Mouse (Mus musculus) midbrain, postnatal 0 days (tissue): ENCODE results near the gene Gm21541. TPM values are rescaled to one million over a fixed set of nuclear protein-coding genes. Genes with fewer than 3 reads are reported as not detected.
"Not testable (repeated sequence)": the region's sequence is repeated elsewhere in the genome, so short reads cannot be mapped to it uniquely, and the experiment has no call there.

Experiments used
- ATAC-seq: fragments of 200-750 bp; cut with Nextera tagmentation; 2 replicates; pipeline ENCODE4 v1.8.0; 2017; ENCODE audit warnings: moderate number of reproducible peaks, mild to moderate bottlenecking, moderate TSS enrichment, moderate library complexity; ENCODE audit not compliant: low FRiP score
- DNase-seq: peaks from one replicate; pipeline ENCODE4 v3.0.0-alpha.2; 2015; ENCODE audit warnings: low spot score
- H3K27ac ChIP-seq: fragments of 300-500 bp; sonication (generic); 2 replicates; pipeline ENCODE4 v1.5.1; 2014; ENCODE audit warnings: low read depth, mild to moderate bottlenecking, low read length, mixed read lengths
- H3K27me3 ChIP-seq: fragments of 300-500 bp; sonication (generic); 2 replicates; pipeline ENCODE4 v1.6.1; 2014; ENCODE audit warnings: low read length, control low read depth, mixed read lengths; ENCODE audit not compliant: insufficient read depth
- H3K36me3 ChIP-seq: fragments of 300-500 bp; sonication (generic); 2 replicates; pipeline ENCODE4 v1.6.1; 2014; ENCODE audit warnings: low read length, control low read depth, mixed read lengths; ENCODE audit not compliant: insufficient read depth
- H3K4me1 ChIP-seq: fragments of 300-500 bp; sonication (generic); 2 replicates; pipeline ENCODE4 v1.6.1; 2014; ENCODE audit warnings: mild to moderate bottlenecking, control low read depth, antibody characterized with exemption, low read length, mixed read lengths; ENCODE audit not compliant: insufficient read depth
- H3K4me2 ChIP-seq: fragments of 300-500 bp; sonication (generic); 2 replicates; pipeline ENCODE4 v1.6.1; 2014; ENCODE audit warnings: low read depth, mild to moderate bottlenecking, low read length, mixed read lengths; ENCODE audit not compliant: poor library complexity, severe bottlenecking
- H3K4me3 ChIP-seq: fragments of 300-500 bp; sonication (generic); 2 replicates; pipeline ENCODE4 v1.5.1; 2014; ENCODE audit warnings: low read depth, mild to moderate bottlenecking, low read length, moderate library complexity
- H3K9ac ChIP-seq: fragments of 300-500 bp; sonication (generic); replicated peaks from 2 replicates; pipeline ENCODE4 v1.6.1; 2014; ENCODE audit warnings: mild to moderate bottlenecking, low read length, moderate library complexity, mixed read lengths; ENCODE audit not compliant: poor library complexity, severe bottlenecking
- H3K9me3 ChIP-seq: fragments of 300-500 bp; sonication (generic); 2 replicates; pipeline ENCODE4 v1.6.1; 2016; ENCODE audit warnings: low read length, control low read depth
- WGBS: fragments of 180-500 bp; shearing (Covaris S2); extraction: QIAGEN DNeasy Blood & Tissue Kit; methylation state at CpG from one replicate; pipeline ENCODE4 v1.1.7; 2014; 5-methylcytosine and 5-hydroxymethylcytosine counted together
- polyA plus RNA-seq: library from polyadenylated mRNA; unstranded; fragments of >200 nt; fragmentation: Nextera tagmentation; extraction: Ambion mirVana; gene quantifications from 2 replicates; pipeline ENCODE4 v1.2.1, GENCODE M21; 2015
- total RNA-seq: library from RNA; depleted of rRNA; stranded (reverse); fragments of >200 nt; gene quantifications from 2 replicates; pipeline ENCODE4 v1.2.3, GENCODE M21; 2014; rRNA removed

Gm21541 gene
- not detected in 2 replicates for total RNA-seq
- not detected in 2 replicates for polyA plus RNA-seq

- H3K27me3 ChIP-seq: not testable (repeated sequence)
Observed at GRCm38 (mm10) chr4:41903310-41903709, at the start of gene Gm21541. Gene Gm21541 (plus strand): TSS chr4:41903610.

GRCm38 (mm10) chr4:41941272-41941671, 37.9 kb downstream of the Gm21541 start, which contains the start of gene Gm20878:
Gene Gm20878 (plus strand): TSS chr4:41941572.
- ATAC-seq, H3K36me3 ChIP-seq, H3K4me1 ChIP-seq, H3K9me3 ChIP-seq, H3K27ac ChIP-seq, DNase-seq, H3K4me2 ChIP-seq, H3K9ac ChIP-seq, H3K4me3 ChIP-seq, H3K27me3 ChIP-seq: not testable (repeated sequence)
- WGBS: no CpG with 5 or more reads among the region's 8 CpGs

More at GRCm38 (mm10) chr4:41903310-41903709, at the start of gene Gm21541:
- not testable (repeated sequence) for H3K4me3 ChIP-seq, H3K9me3 ChIP-seq, H3K36me3 ChIP-seq, H3K4me1 ChIP-seq, H3K4me2 ChIP-seq, H3K27ac ChIP-seq, H3K9ac ChIP-seq, DNase-seq, ATAC-seq
- WGBS: no CpG with 5 or more reads among the region's 5 CpGs

Other genes starting within 250 kb of the Gm21541 start
- 61.6 and 69.2 TPM in 2 replicates for gene Cntfr, start 206.5 kb upstream of the Gm21541 start, total RNA-seq
- 20.1 and 23.4 TPM in 2 replicates for gene Cntfr, start 206.5 kb upstream of the Gm21541 start, polyA plus RNA-seq
- 21.8 and 26.5 TPM in 2 replicates for gene Il11ra1, start 203.6 kb upstream of the Gm21541 start, total RNA-seq
- 28.8 and 35.3 TPM in 2 replicates for gene Il11ra1, start 203.6 kb upstream of the Gm21541 start, polyA plus RNA-seq
- 38.3 and 39.7 TPM in 2 replicates for gene Rpp25l, start 190.1 kb upstream of the Gm21541 start, total RNA-seq
- 44.3 and 49.9 TPM in 2 replicates for gene Rpp25l, start 190.1 kb upstream of the Gm21541 start, polyA plus RNA-seq
- 122 and 150 TPM in 2 replicates for gene Dctn3, start 180.4 kb upstream of the Gm21541 start, total RNA-seq
- 308 and 345 TPM in 2 replicates for gene Dctn3, start 180.4 kb upstream of the Gm21541 start, polyA plus RNA-seq
- gene Arid3c, start 172.5 kb upstream of the Gm21541 start, total RNA-seq: 0.27 and 0.33 TPM in 2 replicates
- gene Arid3c, start 172.5 kb upstream of the Gm21541 start, polyA plus RNA-seq: 0.42 and 0.48 TPM in 2 replicates
- gene Galt, start 148.4 kb upstream of the Gm21541 start, total RNA-seq: 53.7 and 68.1 TPM in 2 replicates
- 54.0 and 60.0 TPM in 2 replicates for gene Galt, start 148.4 kb upstream of the Gm21541 start, polyA plus RNA-seq
- gene Sigmar1, start 147.5 kb upstream of the Gm21541 start, total RNA-seq: 34.1 and 45.4 TPM in 2 replicates
- gene Sigmar1, start 147.5 kb upstream of the Gm21541 start, polyA plus RNA-seq: 44.8 and 55.4 TPM in 2 replicates
- 191 and 237 TPM in 2 replicates for gene Ccl27a, start 129.4 kb upstream of the Gm21541 start, total RNA-seq
- gene Ccl27a, start 129.4 kb upstream of the Gm21541 start, polyA plus RNA-seq: 318 and 329 TPM in 2 replicates
- 11.9 and 13.7 TPM in 2 replicates for gene Gm20878, start 38.0 kb downstream of the Gm21541 start, total RNA-seq
- 9.3 and 10.0 TPM in 2 replicates for gene Gm20878, start 38.0 kb downstream of the Gm21541 start, polyA plus RNA-seq
- 1.6 and 2.2 TPM in 2 replicates for gene Fam205a4, start 62.4 kb downstream of the Gm21541 start, total RNA-seq
- gene Fam205a4, start 62.4 kb downstream of the Gm21541 start, polyA plus RNA-seq: 1.5 and 1.7 TPM in 2 replicates
- 1.3 and 4.7 TPM in 2 replicates for gene Gm21093, start 131.1 kb downstream of the Gm21541 start, total RNA-seq
- 0.39 TPM in 1 of 2 replicates, not detected in the other for gene Gm21093, start 131.1 kb downstream of the Gm21541 start, polyA plus RNA-seq
- not detected in 2 replicates for gene Gm3893, start 187.6 kb downstream of the Gm21541 start, total RNA-seq
- not detected in 2 replicates for gene Gm3893, start 187.6 kb downstream of the Gm21541 start, polyA plus RNA-seq
- not detected in 2 replicates for gene Gm13304, start 211.2 kb downstream of the Gm21541 start, total RNA-seq
- 0.23 TPM in 1 of 2 replicates, not detected in the other for gene Gm13304, start 211.2 kb downstream of the Gm21541 start, polyA plus RNA-seq
- gene Gm13306, start 249.8 kb downstream of the Gm21541 start, total RNA-seq: 2.0 and 5.5 TPM in 2 replicates
- 6.3 and 10.6 TPM in 2 replicates for gene Gm13306, start 249.8 kb downstream of the Gm21541 start, polyA plus RNA-seq